Mouse (Mus musculus): ENCODE results near the gene 2210418O10Rik. TPM values are rescaled to one million over a fixed set of nuclear protein-coding genes. Genes with fewer than 3 reads are reported as not detected.
"Not testable (repeated sequence)": the region's sequence is repeated elsewhere in the genome, so short reads cannot be mapped to it uniquely, and the experiment has no call there.

2210418O10Rik gene
- total RNA-seq (2014; fragmentation: Nextera tagmentation) (26.9 and 30.6 TPM in 2 replicates), total RNA-seq (2017) (23.7 and 33.3 TPM in 2 replicates), polyA plus RNA-seq (2012) (0.21 and 0.36 TPM in 2 replicates)

DNA sequence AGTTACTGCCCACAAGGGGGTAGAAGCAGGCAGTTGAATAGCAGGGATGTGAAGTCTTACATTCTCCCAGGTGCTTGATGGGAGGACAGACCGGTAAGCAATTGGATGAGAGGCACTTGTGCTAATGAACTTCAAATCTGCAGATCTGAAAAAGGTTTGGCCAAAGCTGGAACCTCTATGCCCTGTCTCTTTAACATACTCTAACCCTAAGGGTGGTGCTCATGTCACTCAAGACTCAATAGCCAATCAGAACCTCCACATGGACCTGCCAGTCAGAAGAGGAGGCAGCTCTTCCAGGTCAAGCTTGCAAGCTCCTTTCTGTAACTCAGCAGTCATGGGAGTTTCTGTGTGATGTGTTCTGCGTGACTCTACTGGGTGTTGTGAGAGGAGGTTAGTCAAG, at the start of gene 2210418O10Rik:
2210418O10Rik (plus strand) TSS at position 301 of the 400 bp plus-strand sequence.
- H3K36me3 ChIP-seq (replicated peaks); H3K4me3 ChIP-seq (ENCODE audit: low read depth, low read length); H3K4me1 ChIP-seq (ENCODE audit: insufficient read depth, low read depth, low read length); H3K27me3 ChIP-seq (ENCODE audit: insufficient read depth, low read length); DNase-seq (ENCODE audit: low spot score); H3K9me3 ChIP-seq (replicated peaks); ATAC-seq (ENCODE audit: extremely low read depth, insufficient number of reproducible peaks, low FRiP score, poor library complexity, severe bottlenecking): not testable (repeated sequence)

DNA sequence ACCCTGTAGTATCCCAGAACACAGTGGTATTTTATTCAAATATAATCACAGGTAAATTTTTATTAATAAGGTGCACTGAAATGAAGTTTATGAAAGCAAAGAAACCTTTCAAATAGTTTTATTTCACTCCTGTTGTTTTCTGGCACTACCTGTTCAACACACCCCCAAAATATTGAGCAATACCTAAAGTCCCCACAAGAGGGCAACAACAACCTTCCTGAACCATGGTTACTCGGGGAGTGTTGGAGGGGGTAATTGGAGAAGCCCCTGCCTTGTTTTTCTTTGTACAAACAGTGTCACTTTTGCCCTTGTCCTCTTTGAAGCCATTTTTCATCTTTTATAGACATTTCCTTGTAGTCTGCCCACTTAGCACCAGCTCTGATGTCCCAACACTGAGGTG, 22.1 kb downstream of the 2210418O10Rik start:
- H3K4me1 ChIP-seq (ENCODE audit: insufficient read depth, low read depth, low read length); H3K27me3 ChIP-seq (ENCODE audit: insufficient read depth, low read length); H3K4me3 ChIP-seq (ENCODE audit: low read depth, low read length); H3K9me3 ChIP-seq (replicated peaks); H3K36me3 ChIP-seq (replicated peaks); ATAC-seq (ENCODE audit: extremely low read depth, insufficient number of reproducible peaks, low FRiP score, poor library complexity, severe bottlenecking); DNase-seq (ENCODE audit: low spot score): not testable (repeated sequence)

Other genes with a start within 250 kb of the 2210418O10Rik start
- gene Gm2004, start 76.7 kb upstream of the 2210418O10Rik start, total RNA-seq (2014; fragmentation: Nextera tagmentation): 10.0 and 15.0 TPM in 2 replicates
- gene Gm2004, start 76.7 kb upstream of the 2210418O10Rik start, total RNA-seq (2017): 14.8 and 17.8 TPM in 2 replicates
- gene Gm2004, start 76.7 kb upstream of the 2210418O10Rik start, polyA plus RNA-seq (2012): 0.22 and 0.24 TPM in 2 replicates
- not detected in 2 replicates for gene Gm11009, start 92.9 kb downstream of the 2210418O10Rik start, total RNA-seq (2014; fragmentation: Nextera tagmentation)
- gene Gm11009, start 92.9 kb downstream of the 2210418O10Rik start, total RNA-seq (2017): not detected in 2 replicates
- gene Gm11009, start 92.9 kb downstream of the 2210418O10Rik start, polyA plus RNA-seq (2012): not detected in 2 replicates
- 2.1 and 2.9 TPM in 2 replicates for gene Gm14435, start 197.0 kb downstream of the 2210418O10Rik start, total RNA-seq (2014; fragmentation: Nextera tagmentation)
- 0.58 and 2.0 TPM in 2 replicates for gene Gm14435, start 197.0 kb downstream of the 2210418O10Rik start, total RNA-seq (2017)
- not detected in 2 replicates for gene Gm14435, start 197.0 kb downstream of the 2210418O10Rik start, polyA plus RNA-seq (2012)

Measured in G1E (cell line).